Mouse (Mus musculus) G1E-ER4 (cell line): ENCODE data around the gene Trhr2. TPM values are rescaled to one million over a fixed set of nuclear protein-coding genes. Genes with fewer than 3 reads are reported as not detected.

Experiments used
- GATA1 ChIP-seq: IDR thresholded peaks from one replicate; pipeline ENCODE4 v1.8.0; 2012; ENCODE audit warnings: low read length, inconsistent platforms
- polyA plus RNA-seq: library from polyadenylated mRNA; stranded (reverse); fragments of >175 nt; gene quantifications from 2 replicates; pipeline ENCODE4 v1.2.3, GENCODE M21; 2012

Trhr2 gene
- polyA plus RNA-seq, 1 experiment = not detected

DNA sequence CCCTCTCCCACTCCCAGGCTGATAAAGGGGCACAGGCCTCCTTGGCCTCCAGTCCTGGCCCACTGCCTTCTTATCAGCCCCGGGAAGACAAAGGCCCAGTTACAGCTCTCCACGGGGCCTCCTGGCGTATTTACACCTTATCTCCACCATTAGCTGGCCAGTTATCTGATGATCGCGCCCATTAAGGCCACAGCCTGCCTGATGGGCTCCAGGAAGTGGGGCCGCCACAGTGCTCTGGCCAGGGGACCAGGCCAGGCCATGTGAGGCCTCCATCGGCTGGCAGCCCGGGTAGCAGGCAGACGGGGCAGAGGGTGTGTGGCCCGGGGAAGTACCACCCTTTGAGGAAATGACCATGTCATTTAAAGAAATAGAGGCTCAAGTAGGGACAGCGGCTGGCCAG is 37.8 kb downstream of the Trhr2 start:
- peak; percentile 79 for TF ChIP-seq GATA1

GRCm38 (mm10) chr8:122322126-122322525 is 38.4 kb downstream of the Trhr2 start:
- TF ChIP-seq GATA1 = no peak

DNA sequence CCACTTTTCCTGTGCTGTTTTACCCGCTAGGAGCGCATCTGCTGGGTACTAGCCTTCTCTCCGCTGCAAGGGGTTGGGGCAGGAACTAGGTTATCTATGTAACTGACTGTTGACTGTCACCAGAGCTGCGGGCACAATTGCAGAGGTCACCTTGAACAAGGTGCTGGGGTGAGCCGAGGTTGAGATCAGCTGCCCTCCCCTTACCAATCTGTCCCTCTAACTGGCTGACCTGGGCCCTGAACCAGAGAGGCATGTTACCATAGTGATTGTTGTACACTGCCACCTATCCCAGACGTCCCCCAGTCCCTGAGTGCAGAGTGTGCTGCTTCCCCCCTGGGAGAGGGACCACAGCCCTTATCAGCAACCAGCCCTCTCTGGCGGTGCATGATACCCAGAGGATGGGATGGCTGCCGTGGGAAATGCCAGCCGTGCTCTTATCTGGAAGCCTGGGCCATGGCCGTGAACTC is 39.1 kb downstream of the Trhr2 start:
- TF ChIP-seq GATA1 = peak; percentile 93

DNA sequence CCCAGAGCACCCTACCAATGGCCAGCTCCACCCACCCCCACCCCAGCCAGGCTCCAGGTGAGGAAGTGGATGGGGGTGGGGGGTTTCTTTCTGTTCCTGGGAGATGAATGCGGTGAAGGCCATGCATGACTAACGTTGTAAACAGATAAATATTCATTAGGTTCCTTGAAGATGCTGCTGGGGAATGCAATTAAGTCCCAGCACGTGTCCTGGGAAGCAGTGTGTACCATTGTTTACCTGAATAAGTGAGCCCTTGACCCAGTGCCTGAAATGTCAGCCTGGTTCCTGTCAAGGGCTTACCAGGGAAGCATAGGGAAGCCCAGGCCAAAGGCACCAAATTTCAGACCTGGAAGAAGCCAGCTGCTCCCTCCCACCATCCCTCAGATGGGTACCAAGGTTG is 40.0 kb downstream of the Trhr2 start:
- no peak for TF ChIP-seq GATA1

DNA sequence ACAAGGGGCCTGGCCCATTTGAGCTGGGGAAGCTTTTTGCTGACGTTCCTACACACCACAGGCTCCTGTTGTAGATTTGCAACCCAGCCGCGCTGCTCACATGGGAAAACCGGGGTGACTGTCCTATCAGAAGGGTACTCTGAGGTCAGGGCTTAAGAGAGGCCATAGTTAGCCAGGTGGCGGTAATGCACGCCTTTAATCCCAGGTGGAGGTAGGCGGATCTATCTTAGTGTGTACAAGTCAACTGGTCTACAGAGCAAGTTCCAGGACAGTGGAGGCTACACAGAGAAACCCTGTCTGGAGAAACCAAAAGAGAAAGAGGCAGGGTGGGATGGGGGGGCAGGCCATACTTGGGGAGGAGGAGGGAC is 40.9 kb downstream of the Trhr2 start:
- TF ChIP-seq GATA1 = no peak

GRCm38 (mm10) chr8:122319045-122319707 is 41.4 kb downstream of the Trhr2 start:
- peak; percentile 65 for TF ChIP-seq GATA1

DNA sequence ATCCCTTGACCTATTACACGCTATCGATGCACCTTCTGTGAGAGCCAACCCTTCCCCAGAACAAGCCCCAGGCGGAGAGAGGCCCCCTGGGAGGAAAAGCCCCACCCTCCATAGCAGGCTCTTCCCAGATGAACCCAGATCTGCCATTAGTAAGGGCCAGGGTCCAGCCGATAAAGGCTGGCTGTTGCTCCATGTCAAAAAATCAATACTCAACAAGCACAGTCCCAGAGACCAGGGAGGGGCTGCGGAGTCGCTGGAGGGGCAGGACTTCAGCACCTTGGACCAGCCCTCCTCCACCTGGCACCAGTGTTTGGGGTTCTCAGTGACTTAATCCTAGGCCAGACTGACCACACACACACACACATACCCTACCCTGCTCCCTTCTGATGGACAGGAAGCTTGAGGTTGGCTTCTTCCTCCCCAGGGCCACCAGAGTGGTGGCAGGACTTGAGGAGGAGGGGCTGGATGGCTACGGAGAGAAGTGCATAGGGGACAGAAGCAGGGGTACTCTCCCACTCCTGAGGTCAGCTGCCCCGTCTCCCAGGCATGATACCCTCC is 42.5 kb downstream of the Trhr2 start:
- TF ChIP-seq GATA1 = no peak

DNA sequence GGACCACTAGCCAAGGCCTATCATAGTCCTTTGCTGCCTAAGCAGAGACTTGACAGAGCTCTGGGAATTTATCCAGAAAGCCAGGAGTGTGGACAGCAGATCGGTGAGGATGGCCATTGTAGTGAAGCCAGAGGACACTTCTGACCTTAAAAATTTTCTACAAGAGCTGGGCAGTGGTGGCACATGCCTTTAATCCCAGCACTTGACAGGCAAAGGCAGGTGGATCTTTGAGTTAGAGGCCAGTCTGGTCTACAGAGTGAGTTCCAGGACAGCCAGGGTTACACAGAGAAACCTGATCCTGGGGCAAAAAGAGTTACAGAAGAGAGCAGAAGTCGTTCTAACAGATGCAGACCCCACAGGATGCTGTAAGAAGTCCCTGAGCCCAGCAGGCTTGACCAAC is 44.1 kb downstream of the Trhr2 start:
- TF ChIP-seq GATA1 = no peak

DNA sequence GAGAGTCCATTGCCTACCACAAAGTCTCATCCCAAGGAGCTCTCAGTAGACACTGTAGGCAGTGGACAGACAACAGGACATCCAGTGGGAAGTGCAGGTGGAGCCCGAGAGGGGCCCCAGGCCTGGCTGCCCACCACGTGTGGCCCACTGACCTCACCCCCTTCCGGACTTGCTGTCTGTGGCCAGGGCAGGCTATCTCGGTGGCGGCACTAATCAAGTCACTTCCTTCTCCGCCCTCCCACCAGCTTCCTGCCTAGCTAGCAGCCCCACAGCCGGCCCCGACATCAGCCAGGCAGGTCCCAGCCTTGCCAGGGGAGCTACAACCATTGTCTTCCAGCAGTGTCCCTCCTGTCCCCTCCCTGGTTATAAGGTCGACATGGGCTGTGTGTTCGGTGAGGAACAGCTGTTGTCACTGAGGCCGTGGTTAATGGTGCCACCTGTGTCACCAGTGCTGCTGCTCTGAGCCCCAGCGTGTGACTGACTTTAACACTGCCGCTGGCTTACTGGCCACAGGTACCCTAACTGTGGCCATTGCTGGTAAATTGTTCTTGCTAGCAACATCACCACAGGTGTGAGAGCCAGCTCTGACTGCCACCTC is 45.5 kb downstream of the Trhr2 start:
- no peak for TF ChIP-seq GATA1

DNA sequence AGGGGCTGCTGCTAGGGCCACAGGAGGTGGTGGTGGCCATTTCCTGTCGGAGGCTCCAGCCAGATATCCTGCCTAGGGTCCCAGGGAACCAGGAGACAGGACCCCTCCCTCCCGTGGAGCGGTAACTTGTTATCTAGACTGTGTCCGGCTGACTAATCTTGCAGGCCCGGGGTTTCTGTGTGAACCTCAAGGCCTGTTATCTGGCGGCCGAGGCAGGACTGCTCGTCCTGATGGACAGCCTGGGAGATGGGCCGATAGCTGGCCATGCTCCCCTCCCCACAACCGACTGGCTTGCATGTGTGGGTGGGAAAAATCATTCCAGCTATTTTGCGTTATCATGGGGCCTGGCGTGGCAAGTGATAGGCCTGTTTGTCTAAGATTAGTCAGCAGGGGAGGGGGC is 47.2 kb downstream of the Trhr2 start:
- peak; percentile 98 for TF ChIP-seq GATA1

- no peak for TF ChIP-seq GATA1
Observed at GRCm38 (mm10) chr8:122312553-122312952, 48.0 kb downstream of the Trhr2 start.

GRCm38 (mm10) chr8:122311115-122311514 is 49.4 kb downstream of the Trhr2 start:
- TF ChIP-seq GATA1 = no peak

DNA sequence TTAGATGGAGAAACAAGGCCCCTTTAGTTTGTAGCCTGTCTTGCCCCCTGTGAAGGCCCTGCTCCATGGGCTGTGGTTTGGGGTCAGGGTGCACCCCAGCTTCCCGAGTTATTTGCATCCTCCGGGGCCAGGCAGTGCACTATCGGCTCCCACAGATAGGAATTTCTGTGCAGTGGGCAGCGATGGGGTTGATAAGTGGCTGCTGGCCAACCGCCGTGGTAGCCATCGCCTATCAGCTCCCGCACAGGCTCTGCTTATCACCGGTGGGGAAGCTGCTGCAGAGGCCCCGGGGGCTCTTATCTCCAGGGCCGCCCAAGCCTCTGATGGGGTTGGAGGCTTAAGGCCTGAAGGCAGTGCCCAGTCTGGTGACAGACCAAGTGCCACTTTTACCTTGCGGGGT is 51.3 kb downstream of the Trhr2 start:
- TF ChIP-seq GATA1 = peak; percentile 100

GRCm38 (mm10) chr8:122307836-122308235 is 52.7 kb downstream of the Trhr2 start:
- TF ChIP-seq GATA1 = no peak

Other genes with a start within 250 kb of the Trhr2 start
- gene Zfpm1, start 78.6 kb downstream of the Trhr2 start, polyA plus RNA-seq = 656 and 708 TPM in 2 replicates
- 148 and 187 TPM in 2 replicates for gene Zc3h18, start 15.9 kb upstream of the Trhr2 start, polyA plus RNA-seq
- gene Il17c, start 61.3 kb upstream of the Trhr2 start, polyA plus RNA-seq = 0.15 and 0.27 TPM in 2 replicates
- gene Cyba, start 72.2 kb upstream of the Trhr2 start, polyA plus RNA-seq = 197 and 218 TPM in 2 replicates
- gene Mvd, start 82.7 kb upstream of the Trhr2 start, polyA plus RNA-seq = 66.0 and 70.7 TPM in 2 replicates
- gene Snai3, start 100.0 kb upstream of the Trhr2 start, polyA plus RNA-seq = not detected in 2 replicates
- gene Rnf166, start 115.3 kb upstream of the Trhr2 start, polyA plus RNA-seq = 26.8 and 32.6 TPM in 2 replicates
- gene Ctu2, start 115.4 kb upstream of the Trhr2 start, polyA plus RNA-seq = 34.0 and 38.9 TPM in 2 replicates
- gene Piezo1, start 190.6 kb upstream of the Trhr2 start, polyA plus RNA-seq = 69.8 and 70.8 TPM in 2 replicates
- gene Cdt1, start 207.3 kb upstream of the Trhr2 start, polyA plus RNA-seq = 256 and 305 TPM in 2 replicates
- 236 and 483 TPM in 2 replicates for gene Aprt, start 216.2 kb upstream of the Trhr2 start, polyA plus RNA-seq